Mouse (Mus musculus): Measurements from ENCODE around the gene Gm17026. TPM values are rescaled to one million over a fixed set of nuclear protein-coding genes. Genes with fewer than 3 reads are reported as not detected.
"Not testable (repeated sequence)": the region's sequence is repeated elsewhere in the genome, so short reads cannot be mapped to it uniquely, and the experiment has no call there.

Gene Gm17026
- polyA plus RNA-seq (2011; ENCODE audit: insufficient read length, low read depth, missing spikeins): not detected in 2 replicates

GRCm38 (mm10) chr14:42259948-42260347 lies at the start of gene Gm17026:
Gene Gm17026, minus strand, starts transcription at chr14:42260048.
- H3K4me1 ChIP-seq (ENCODE audit: control insufficient read depth, insufficient read depth, low read length); H3K4me3 ChIP-seq (ENCODE audit: insufficient read depth, low read length); H3K27ac ChIP-seq (ENCODE audit: insufficient read depth, low read length): not testable (repeated sequence)

DNA sequence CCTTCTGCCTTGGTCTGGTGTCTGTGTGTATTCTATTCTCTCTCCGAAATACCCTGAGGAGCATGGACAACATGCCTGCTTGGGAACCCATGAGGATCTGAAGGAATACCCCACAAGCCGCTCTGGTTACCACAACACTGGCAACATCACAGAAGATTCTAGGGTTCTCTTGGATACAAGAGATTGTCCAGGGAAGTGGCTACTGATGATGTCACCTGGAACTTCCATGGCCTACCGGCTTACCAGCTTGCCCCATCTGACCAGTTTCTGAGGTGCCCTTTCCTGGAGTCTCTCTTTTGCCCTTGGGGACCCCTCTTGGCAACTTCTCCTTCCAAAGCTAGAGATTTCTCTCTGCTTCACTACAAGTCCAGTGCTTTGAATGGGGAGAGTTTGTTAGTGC lies 37.4 kb upstream of the Gm17026 start, which contains the start of gene Gm9611:
TSS of gene Gm9611 (minus strand) at position 101 of the 400 bp plus-strand sequence.
- H3K4me1 ChIP-seq (ENCODE audit: control insufficient read depth, insufficient read depth, low read length); H3K27ac ChIP-seq (ENCODE audit: insufficient read depth, low read length); H3K4me3 ChIP-seq (ENCODE audit: insufficient read depth, low read length): not testable (repeated sequence)

GRCm38 (mm10) chr14:42216766-42217537 lies 42.9 kb downstream of the Gm17026 start:
- not testable (repeated sequence) for H3K4me3 ChIP-seq (ENCODE audit: insufficient read depth, low read length); H3K27ac ChIP-seq (ENCODE audit: insufficient read depth, low read length); H3K4me1 ChIP-seq (ENCODE audit: control insufficient read depth, insufficient read depth, low read length)

Other genes starting within 250 kb of the Gm17026 start
- gene Gm7951, start 142.7 kb downstream of the Gm17026 start, polyA plus RNA-seq (2011; ENCODE audit: insufficient read length, low read depth, missing spikeins): not detected in 2 replicates
- gene Gm17027, start 97.4 kb downstream of the Gm17026 start, polyA plus RNA-seq (2011; ENCODE audit: insufficient read length, low read depth, missing spikeins): not detected in 2 replicates
- gene Gm3573, start 69.3 kb downstream of the Gm17026 start, polyA plus RNA-seq (2011; ENCODE audit: insufficient read length, low read depth, missing spikeins): not detected in 2 replicates
- not detected in 2 replicates for gene Gm9611, start 37.3 kb upstream of the Gm17026 start, polyA plus RNA-seq (2011; ENCODE audit: insufficient read length, low read depth, missing spikeins)
- not detected in 2 replicates for gene Gm7995, start 50.2 kb upstream of the Gm17026 start, polyA plus RNA-seq (2011; ENCODE audit: insufficient read length, low read depth, missing spikeins)
- gene Gm8005, start 179.6 kb upstream of the Gm17026 start, polyA plus RNA-seq (2011; ENCODE audit: insufficient read length, low read depth, missing spikeins): not detected in 2 replicates
- not detected in 2 replicates for gene Gm8011, start 203.8 kb upstream of the Gm17026 start, polyA plus RNA-seq (2011; ENCODE audit: insufficient read length, low read depth, missing spikeins)
- gene Gm8020, start 242.3 kb upstream of the Gm17026 start, polyA plus RNA-seq (2011; ENCODE audit: insufficient read length, low read depth, missing spikeins): not detected in 2 replicates